Mouse (Mus musculus): ENCODE measurements around the gene Pex13. TPM values are rescaled to one million over a fixed set of nuclear protein-coding genes. Genes with fewer than 3 reads are reported as not detected.
A peak's percentile ranks its signal among the peaks of the same experiment; 100 is the strongest.
"Not testable (repeated sequence)": the region's sequence is repeated elsewhere in the genome, so short reads cannot be mapped to it uniquely, and the experiment has no call there.

The Pex13 gene
- polyA plus RNA-seq, 1 experiment from 2014 or later, result 30.9 TPM

- Histone ChIP-seq H3K9ac (no peak overlapping the region), H3K9me3 (replicated peaks) (no peaks in the 10 kb centered on the region), H3K36me3 (peaks cover 6% of the 10 kb centered on the region; the same call in 1 of the 2 replicates), H3K27me3 (no peaks in the 10 kb centered on the region), H3K4me3 (no peak overlapping the region), H3K4me1 (replicated peaks) (peaks cover 5% of the 10 kb centered on the region), H3K4me2 (no peak overlapping the region), H3K27ac (no peak overlapping the region)
- WGBS, result 42% methylated on average over 8 of the region's 8 CpGs
- ATAC-seq (replicated peaks; ENCODE audit: insufficient number of reproducible peaks, insufficient read depth, low FRiP score, low read depth), result no peak
Measured at GRCm38 (mm10) chr11:23634573-23634972, 31.2 kb downstream of the Pex13 start.

GRCm38 (mm10) chr11:23633879-23634215 lies 31.9 kb downstream of the Pex13 start:
- Histone ChIP-seq H3K9me3 (replicated peaks) (no peaks in the 10 kb centered on the region), H3K27me3 (no peaks in the 10 kb centered on the region), H3K4me3 (peak overlapping the region; percentile 91), H3K4me2 (peak overlapping the region; percentile 82), H3K36me3 (peaks cover 6% of the 10 kb centered on the region; the same call in 1 of the 2 replicates), H3K4me1 (replicated peaks) (peaks cover 5% of the 10 kb centered on the region), H3K27ac (peak overlapping the region; percentile 64), H3K9ac (no peak overlapping the region)
- ATAC-seq (replicated peaks; ENCODE audit: insufficient number of reproducible peaks, insufficient read depth, low FRiP score, low read depth), result no peak
- WGBS, result 5% methylated on average over 7 of the region's 7 CpGs

- Histone ChIP-seq H3K4me2 (peak within 1 kb of the TSS; percentile 82), H3K36me3 (peaks cover 12% of the 10 kb centered on the region; the same call in 1 of the 2 replicates), H3K27me3 (no peaks in the 10 kb centered on the region), H3K27ac (peak within 1 kb of the TSS; percentile 92), H3K9me3 (replicated peaks) (no peaks in the 10 kb centered on the region), H3K9ac (peak within 1 kb of the TSS; percentile 90), H3K4me1 (replicated peaks) (peaks cover 5% of the 10 kb centered on the region), H3K4me3 (peak within 1 kb of the TSS; percentile 91)
- peak; percentile 100 for ATAC-seq (replicated peaks; ENCODE audit: insufficient number of reproducible peaks, insufficient read depth, low FRiP score, low read depth)
- under 1% methylated on average over 68 of the region's 103 CpGs for WGBS
Measured at GRCm38 (mm10) chr11:23632945-23633878, 32.5 kb downstream of the Pex13 start, which contains the start of gene 0610010F05Rik. Gene 0610010F05Rik (minus strand): TSS chr11:23633639.

GRCm38 (mm10) chr11:23630664-23631063 lies 35.1 kb downstream of the Pex13 start:
- Histone ChIP-seq H3K4me2 (no peak overlapping the region), H3K4me1 (replicated peaks) (peaks cover 5% of the 10 kb centered on the region), H3K9ac (no peak overlapping the region), H3K4me3 (no peak overlapping the region), H3K9me3 (replicated peaks) (no peaks in the 10 kb centered on the region), H3K36me3 (peaks cover 18% of the 10 kb centered on the region), H3K27me3 (no peaks in the 10 kb centered on the region), H3K27ac (no peak overlapping the region)
- no peak for ATAC-seq (replicated peaks; ENCODE audit: insufficient number of reproducible peaks, insufficient read depth, low FRiP score, low read depth)

GRCm38 (mm10) chr11:23618995-23619394 lies 46.8 kb downstream of the Pex13 start:
- ATAC-seq (replicated peaks; ENCODE audit: insufficient number of reproducible peaks, insufficient read depth, low FRiP score, low read depth), result no peak
- H3K36me3 ChIP-seq, result peaks cover 3% of the 10 kb centered on the region; the same call in 1 of the 2 replicates
- 50% methylated on average over 5 of the region's 5 CpGs for WGBS
- H3K9ac ChIP-seq, result no peak overlapping the region
- H3K9me3 ChIP-seq (replicated peaks), result no peaks in the 10 kb centered on the region
- no peak overlapping the region for H3K4me2 ChIP-seq
- H3K27ac ChIP-seq, result no peak overlapping the region
- no peaks in the 10 kb centered on the region for H3K4me1 ChIP-seq (replicated peaks)
- no peak overlapping the region for H3K4me3 ChIP-seq
- no peaks in the 10 kb centered on the region for H3K27me3 ChIP-seq

- 69% methylated on average over 5 of the region's 5 CpGs for WGBS
- no peak for ATAC-seq (replicated peaks; ENCODE audit: insufficient number of reproducible peaks, insufficient read depth, low FRiP score, low read depth)
- no peak overlapping the region for H3K4me3 ChIP-seq
- H3K9me3 ChIP-seq (replicated peaks), result no peaks in the 10 kb centered on the region
- H3K4me2 ChIP-seq, result no peak overlapping the region
- H3K27me3 ChIP-seq, result no peaks in the 10 kb centered on the region
- H3K4me1 ChIP-seq (replicated peaks), result no peaks in the 10 kb centered on the region
- H3K27ac ChIP-seq, result no peak overlapping the region
- peaks cover 5% of the 10 kb centered on the region for H3K36me3 ChIP-seq
- no peak overlapping the region for H3K9ac ChIP-seq
Measured at GRCm38 (mm10) chr11:23614546-23614945, 51.2 kb downstream of the Pex13 start.

- H3K4me1 ChIP-seq (replicated peaks); H3K4me3 ChIP-seq; H3K4me2 ChIP-seq; H3K27ac ChIP-seq; ATAC-seq (replicated peaks; ENCODE audit: insufficient number of reproducible peaks, insufficient read depth, low FRiP score, low read depth); H3K9ac ChIP-seq; H3K27me3 ChIP-seq; H3K9me3 ChIP-seq (replicated peaks): not testable (repeated sequence)
- H3K36me3 ChIP-seq, result peaks cover 22% of the 10 kb centered on the region
- 90% methylated on average over 6 of the region's 6 CpGs for WGBS
Measured at GRCm38 (mm10) chr11:23607291-23607690, 58.5 kb downstream of the Pex13 start.

Other genes starting within 250 kb of the Pex13 start
- 56.7 and 62.4 TPM in 2 replicates for gene Ahsa2, start 167.9 kb downstream of the Pex13 start, polyA plus RNA-seq (2015; fragmentation: Nextera tagmentation; extraction: Ambion mirVana)
- not detected in 2 replicates for gene 1700093K21Rik, start 144.8 kb downstream of the Pex13 start, polyA plus RNA-seq (2015; fragmentation: Nextera tagmentation; extraction: Ambion mirVana)
- gene 0610010F05Rik, start 32.3 kb downstream of the Pex13 start, polyA plus RNA-seq (2015; fragmentation: Nextera tagmentation; extraction: Ambion mirVana), result 15.3 and 17.1 TPM in 2 replicates
- 10.3 and 11.7 TPM in 2 replicates for gene Pus10, start 285 bp downstream of the Pex13 start, polyA plus RNA-seq (2015; fragmentation: Nextera tagmentation; extraction: Ambion mirVana)
- 1.3 and 1.4 TPM in 2 replicates for gene Rel, start 105.0 kb upstream of the Pex13 start, polyA plus RNA-seq (2015; fragmentation: Nextera tagmentation; extraction: Ambion mirVana)
- gene Papolg, start 229.3 kb upstream of the Pex13 start, polyA plus RNA-seq (2015; fragmentation: Nextera tagmentation; extraction: Ambion mirVana), result 8.7 and 9.1 TPM in 2 replicates

All from heart, embryonic 15.5 days (tissue).